Mouse (Mus musculus) erythroblast, embryonic 14.5 days (primary cell): ENCODE data around the gene Igf2bp2.

Experiments used
- GATA1 ChIP-seq: IDR thresholded peaks from 2 replicates; pipeline ENCODE4 v1.6.1; 2012; ENCODE audit warnings: low read length, inconsistent platforms, mixed read lengths
- TAL1 ChIP-seq: IDR thresholded peaks from 3 replicates; pipeline ENCODE4 v1.6.1; 2012; ENCODE audit warnings: low read length, inconsistent platforms, mixed read lengths

GRCm38 (mm10) chr16:22150421-22150820 is 12.7 kb downstream of the Igf2bp2 start:
- TF ChIP-seq GATA1: no peak
- no peak for TF ChIP-seq TAL1
